Mouse (Mus musculus): ENCODE data around the gene Rhox4e. TPM values are rescaled to one million over a fixed set of nuclear protein-coding genes. Genes with fewer than 3 reads are reported as not detected.

The Rhox4e gene
- polyA plus RNA-seq, 1 experiment from 2014 or later: not detected

Other genes starting within 250 kb of the Rhox4e start
- gene Rhox3a2, start 177.4 kb upstream of the Rhox4e start, polyA plus RNA-seq (2015; fragmentation: Nextera tagmentation; extraction: Ambion mirVana): not detected in 2 replicates
- 0.28 and 0.47 TPM in 2 replicates for gene Rhox4a2, start 166.6 kb upstream of the Rhox4e start, polyA plus RNA-seq (2015; fragmentation: Nextera tagmentation; extraction: Ambion mirVana)
- gene Rhox2b, start 145.3 kb upstream of the Rhox4e start, polyA plus RNA-seq (2015; fragmentation: Nextera tagmentation; extraction: Ambion mirVana): not detected in 2 replicates
- gene Rhox4b, start 124.9 kb upstream of the Rhox4e start, polyA plus RNA-seq (2015; fragmentation: Nextera tagmentation; extraction: Ambion mirVana): 0.30 TPM in 1 of 2 replicates, not detected in the other
- not detected in 2 replicates for gene Rhox2c, start 103.7 kb upstream of the Rhox4e start, polyA plus RNA-seq (2015; fragmentation: Nextera tagmentation; extraction: Ambion mirVana)
- gene Rhox3c, start 98.8 kb upstream of the Rhox4e start, polyA plus RNA-seq (2015; fragmentation: Nextera tagmentation; extraction: Ambion mirVana): not detected in 2 replicates
- gene Rhox4c, start 77.1 kb upstream of the Rhox4e start, polyA plus RNA-seq (2015; fragmentation: Nextera tagmentation; extraction: Ambion mirVana): not detected in 2 replicates
- gene Rhox2d, start 64.0 kb upstream of the Rhox4e start, polyA plus RNA-seq (2015; fragmentation: Nextera tagmentation; extraction: Ambion mirVana): not detected in 2 replicates
- gene Rhox4d, start 43.1 kb upstream of the Rhox4e start, polyA plus RNA-seq (2015; fragmentation: Nextera tagmentation; extraction: Ambion mirVana): not detected in 2 replicates
- not detected in 2 replicates for gene Rhox2e, start 27.0 kb upstream of the Rhox4e start, polyA plus RNA-seq (2015; fragmentation: Nextera tagmentation; extraction: Ambion mirVana)
- gene Rhox3e, start 15.4 kb upstream of the Rhox4e start, polyA plus RNA-seq (2015; fragmentation: Nextera tagmentation; extraction: Ambion mirVana): not detected in 2 replicates
- not detected in 2 replicates for gene Rhox2f, start 14.0 kb downstream of the Rhox4e start, polyA plus RNA-seq (2015; fragmentation: Nextera tagmentation; extraction: Ambion mirVana)
- not detected in 2 replicates for gene Rhox3f, start 23.6 kb downstream of the Rhox4e start, polyA plus RNA-seq (2015; fragmentation: Nextera tagmentation; extraction: Ambion mirVana)
- gene Rhox4f, start 50.3 kb downstream of the Rhox4e start, polyA plus RNA-seq (2015; fragmentation: Nextera tagmentation; extraction: Ambion mirVana): not detected in 2 replicates
- not detected in 2 replicates for gene Rhox3g, start 71.2 kb downstream of the Rhox4e start, polyA plus RNA-seq (2015; fragmentation: Nextera tagmentation; extraction: Ambion mirVana)
- not detected in 2 replicates for gene Rhox2g, start 86.1 kb downstream of the Rhox4e start, polyA plus RNA-seq (2015; fragmentation: Nextera tagmentation; extraction: Ambion mirVana)
- not detected in 2 replicates for gene Rhox4g, start 93.9 kb downstream of the Rhox4e start, polyA plus RNA-seq (2015; fragmentation: Nextera tagmentation; extraction: Ambion mirVana)
- gene Rhox3h, start 111.4 kb downstream of the Rhox4e start, polyA plus RNA-seq (2015; fragmentation: Nextera tagmentation; extraction: Ambion mirVana): not detected in 2 replicates
- not detected in 2 replicates for gene Rhox2h, start 115.9 kb downstream of the Rhox4e start, polyA plus RNA-seq (2015; fragmentation: Nextera tagmentation; extraction: Ambion mirVana)
- 3.1 and 3.2 TPM in 2 replicates for gene Rhox5, start 247.4 kb downstream of the Rhox4e start, polyA plus RNA-seq (2015; fragmentation: Nextera tagmentation; extraction: Ambion mirVana)

Measured in lung, embryonic 16.5 days (tissue).